Mouse (Mus musculus): ENCODE data around the gene Tm4sf20. TPM values are rescaled to one million over a fixed set of nuclear protein-coding genes. Genes with fewer than 3 reads are reported as not detected.

Tm4sf20 gene
- polyA plus RNA-seq, 2 experiments = not detected

DNA sequence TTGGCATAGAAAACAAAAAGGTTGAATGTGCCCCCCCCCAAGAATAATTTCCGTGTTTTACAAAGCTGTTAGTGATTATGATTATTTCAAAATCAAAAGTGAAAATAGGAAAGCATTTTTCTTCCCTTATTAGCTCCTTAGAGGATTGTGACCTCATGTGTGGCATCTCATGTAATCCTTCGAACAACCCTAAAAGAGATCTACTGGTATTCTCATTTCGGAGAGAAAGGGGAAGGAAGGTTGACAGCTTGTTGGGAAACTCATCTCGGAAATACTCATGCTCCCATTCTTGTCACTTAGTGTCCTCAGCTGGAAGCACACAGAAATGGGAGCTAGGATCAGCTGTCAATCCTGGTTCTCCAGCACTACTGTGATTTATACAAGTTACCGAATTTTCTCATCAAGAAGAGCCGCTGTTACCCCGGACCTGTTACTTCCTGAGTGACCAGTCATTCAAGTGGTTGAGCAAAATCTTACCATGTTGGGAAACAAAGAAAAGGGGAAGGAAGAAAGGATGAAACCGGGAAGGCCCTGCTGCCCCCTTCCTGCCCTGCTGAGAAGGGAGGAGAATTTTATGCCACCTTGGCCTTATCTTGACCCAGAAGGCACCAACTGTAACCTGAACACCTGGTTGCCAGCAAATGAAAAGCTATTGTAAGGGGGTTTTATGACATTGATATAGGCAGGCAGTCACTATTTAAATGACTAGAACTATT lies 6.6 kb downstream of the Tm4sf20 start:
- 56% methylated on average over 8 of the region's 8 CpGs for WGBS (ENCODE audit: insufficient replicate concordance)
- no peak for DNase-seq (ENCODE audit: low read depth in 3 of 3, low spot score in 3 of 3)
- H3K4me2 ChIP-seq (ENCODE audit: low read depth) = no peak overlapping the region

DNA sequence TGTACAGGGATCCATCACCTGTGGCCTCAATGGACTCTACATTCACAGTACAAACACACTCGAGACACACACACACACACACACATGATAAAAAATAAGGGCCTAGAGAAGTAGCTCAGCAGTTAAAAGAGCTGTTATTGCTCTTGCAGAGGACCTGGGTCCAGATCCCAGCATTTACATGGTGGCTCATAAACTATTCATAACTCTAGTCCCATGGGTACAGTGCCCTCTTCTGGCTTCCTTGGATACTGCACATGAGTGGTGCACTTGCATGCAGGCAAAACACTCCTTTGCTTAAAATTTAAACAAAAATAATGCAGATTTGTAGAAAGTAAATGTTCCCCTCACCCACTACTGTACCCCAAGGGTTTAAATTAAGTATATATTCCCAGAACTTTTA lies 8.7 kb downstream of the Tm4sf20 start:
- ATAC-seq (ENCODE audit: insufficient read depth) (no peak), DNase-seq (ENCODE audit: low read depth in 3 of 3, low spot score in 3 of 3) (peak in 1 of 3 experiments; percentile 19)
- H3K27ac ChIP-seq = no peak overlapping the region
- H3K9me3 ChIP-seq (ENCODE audit: control insufficient read depth, low read length) = no peaks in the 10 kb centered on the region
- H3K4me2 ChIP-seq (ENCODE audit: low read depth) = no peak overlapping the region
- TF ChIP-seq EP300 (IDR thresholded peaks at IDR 0.05; ENCODE audit: low read depth) (no peak), CTCF (IDR thresholded peaks at IDR 0.05; ENCODE audit: low read depth) (peak; percentile 72)
- H3K27me3 ChIP-seq (ENCODE audit: control insufficient read depth, insufficient read depth, low read length) = no peaks in the 10 kb centered on the region
- H3K9ac ChIP-seq (replicated peaks) = no peak overlapping the region
- no peaks in the 10 kb centered on the region for H3K4me1 ChIP-seq (replicated peaks; ENCODE audit: control insufficient read depth in 2 of 2, insufficient read depth in 2 of 2, low read length in 1 of 2)
- H3K4me3 ChIP-seq (ENCODE audit: insufficient read depth in 1 of 2, low read depth in 2 of 2, low read length in 2 of 2) = no peak overlapping the region
- H3K36me3 ChIP-seq (replicated peaks; ENCODE audit: control insufficient read depth, insufficient read depth, low read depth) = peaks cover 9% of the 10 kb centered on the region
- WGBS (ENCODE audit: insufficient replicate concordance) = 76% methylated on average over 1 of the region's 1 CpGs

More for the DNA sequence above, 6.6 kb downstream of the Tm4sf20 start:
- no peak overlapping the region for H3K9ac ChIP-seq (replicated peaks)
- no peak overlapping the region for H3K27ac ChIP-seq
- H3K36me3 ChIP-seq (replicated peaks; ENCODE audit: control insufficient read depth, insufficient read depth, low read depth) = no peaks in the 10 kb centered on the region; the same call in 1 of the 2 replicates
- no peaks in the 10 kb centered on the region for H3K27me3 ChIP-seq (ENCODE audit: control insufficient read depth, insufficient read depth, low read length)
- H3K4me1 ChIP-seq (replicated peaks; ENCODE audit: control insufficient read depth in 2 of 2, insufficient read depth in 2 of 2, low read length in 1 of 2) = no peaks in the 10 kb centered on the region
- ATAC-seq (ENCODE audit: insufficient read depth) = no peak
- no peak for TF ChIP-seq CTCF (IDR thresholded peaks at IDR 0.05; ENCODE audit: low read depth)
- no peak for TF ChIP-seq EP300 (IDR thresholded peaks at IDR 0.05; ENCODE audit: low read depth)
- no peaks in the 10 kb centered on the region for H3K9me3 ChIP-seq (ENCODE audit: control insufficient read depth, low read length)
- no peak overlapping the region for H3K4me3 ChIP-seq (ENCODE audit: insufficient read depth in 1 of 2, low read depth in 2 of 2, low read length in 2 of 2)

DNA sequence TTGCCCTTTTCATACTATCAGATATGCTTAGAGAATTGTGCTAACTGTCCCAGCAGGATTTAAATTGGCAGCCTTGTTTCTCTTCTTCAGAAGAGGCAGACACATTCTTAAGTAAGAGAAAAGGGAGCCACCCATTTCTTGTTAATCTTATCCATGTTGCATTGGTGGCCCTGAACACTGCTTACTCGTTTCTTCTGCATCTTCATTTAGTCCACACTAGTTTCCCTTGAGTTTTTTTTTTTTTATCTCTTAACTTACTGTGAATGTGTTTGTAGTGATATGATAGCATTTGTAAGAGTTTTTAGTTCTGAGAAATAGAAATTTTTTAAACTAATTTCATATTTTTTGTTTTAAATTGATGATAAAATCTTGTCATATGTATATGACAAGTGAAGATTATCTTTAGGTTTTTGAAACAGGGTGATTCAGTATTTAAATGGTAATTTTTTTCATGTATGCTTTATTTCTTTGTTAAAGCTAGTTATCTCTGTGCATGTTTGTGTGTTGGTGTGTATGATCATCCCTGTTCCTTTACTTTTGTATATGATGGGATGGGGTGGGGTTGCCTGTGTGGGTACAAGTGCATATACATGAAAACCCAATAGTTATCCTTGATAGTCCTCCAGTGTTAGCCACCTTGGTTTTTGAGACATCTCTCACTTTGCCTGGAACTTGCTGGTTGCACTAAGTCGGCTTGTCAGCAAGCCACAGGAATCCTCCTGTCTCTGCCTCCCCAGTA lies 20.4 kb downstream of the Tm4sf20 start:
- Histone ChIP-seq H3K9me3 (ENCODE audit: control insufficient read depth, low read length) (no peaks in the 10 kb centered on the region), H3K27ac (no peak overlapping the region), H3K9ac (replicated peaks) (no peak overlapping the region), H3K27me3 (ENCODE audit: control insufficient read depth, insufficient read depth, low read length) (no peaks in the 10 kb centered on the region), H3K4me1 (replicated peaks; ENCODE audit: control insufficient read depth in 2 of 2, insufficient read depth in 2 of 2, low read length in 1 of 2) (peaks cover 0 to 6% of the 10 kb centered on the region in 2 experiments; a peak in 3 of 4 replicates), H3K36me3 (replicated peaks; ENCODE audit: control insufficient read depth, insufficient read depth, low read depth) (peaks cover 6% of the 10 kb centered on the region), H3K4me3 (ENCODE audit: insufficient read depth in 1 of 2, low read depth in 2 of 2, low read length in 2 of 2) (no peak overlapping the region), H3K4me2 (ENCODE audit: low read depth) (no peak overlapping the region)
- WGBS (ENCODE audit: insufficient replicate concordance) = 41% methylated on average over 2 of the region's 2 CpGs
- DNase-seq (ENCODE audit: low read depth in 3 of 3, low spot score in 3 of 3) (peak in 1 of 3 experiments; percentile 36), ATAC-seq (ENCODE audit: insufficient read depth) (peak; percentile 66; the same call in 1 of the 2 replicates)
- TF ChIP-seq EP300 (IDR thresholded peaks at IDR 0.05; ENCODE audit: low read depth) (0 out of 2 replicates have a peak, but pooled peaks have one; percentile 33), CTCF (IDR thresholded peaks at IDR 0.05; ENCODE audit: low read depth) (no peak)

DNA sequence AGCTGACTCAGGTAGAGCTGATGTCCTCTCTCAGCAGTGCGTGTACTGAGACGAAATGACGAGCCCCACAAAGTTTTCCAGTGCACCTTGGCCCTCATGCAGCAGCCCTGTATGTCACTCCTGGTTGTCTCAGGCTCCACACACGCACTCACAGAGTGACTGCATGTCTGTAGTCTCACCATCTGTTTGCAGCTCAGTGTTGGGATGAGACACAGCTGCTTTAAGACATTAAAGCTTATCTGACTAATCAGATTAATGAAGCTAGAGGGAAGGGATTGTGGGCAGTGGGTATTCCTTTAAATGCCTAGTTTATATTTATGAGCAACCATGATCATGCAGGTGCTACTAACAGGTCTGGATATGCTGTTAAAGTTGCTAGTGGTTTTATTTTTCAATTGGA lies 21.9 kb downstream of the Tm4sf20 start:
- no peak overlapping the region for H3K4me3 ChIP-seq (ENCODE audit: insufficient read depth in 1 of 2, low read depth in 2 of 2, low read length in 2 of 2)
- peaks cover 0 to 6% of the 10 kb centered on the region in 2 experiments; a peak in 3 of 4 replicates for H3K4me1 ChIP-seq (replicated peaks; ENCODE audit: control insufficient read depth in 2 of 2, insufficient read depth in 2 of 2, low read length in 1 of 2)
- no peak overlapping the region for H3K9ac ChIP-seq (replicated peaks)
- no peak for ATAC-seq (ENCODE audit: insufficient read depth)
- no peak overlapping the region for H3K4me2 ChIP-seq (ENCODE audit: low read depth)
- H3K36me3 ChIP-seq (replicated peaks; ENCODE audit: control insufficient read depth, insufficient read depth, low read depth) = peaks cover 15% of the 10 kb centered on the region
- H3K9me3 ChIP-seq (ENCODE audit: control insufficient read depth, low read length) = no peaks in the 10 kb centered on the region
- H3K27ac ChIP-seq = no peak overlapping the region
- DNase-seq (ENCODE audit: low read depth in 3 of 3, low spot score in 3 of 3) = no peak
- WGBS (ENCODE audit: insufficient replicate concordance) = 75% methylated on average over 4 of the region's 4 CpGs
- no peaks in the 10 kb centered on the region for H3K27me3 ChIP-seq (ENCODE audit: control insufficient read depth, insufficient read depth, low read length)
- TF ChIP-seq CTCF (IDR thresholded peaks at IDR 0.05; ENCODE audit: low read depth) (no peak), EP300 (IDR thresholded peaks at IDR 0.05; ENCODE audit: low read depth) (no peak)

DNA sequence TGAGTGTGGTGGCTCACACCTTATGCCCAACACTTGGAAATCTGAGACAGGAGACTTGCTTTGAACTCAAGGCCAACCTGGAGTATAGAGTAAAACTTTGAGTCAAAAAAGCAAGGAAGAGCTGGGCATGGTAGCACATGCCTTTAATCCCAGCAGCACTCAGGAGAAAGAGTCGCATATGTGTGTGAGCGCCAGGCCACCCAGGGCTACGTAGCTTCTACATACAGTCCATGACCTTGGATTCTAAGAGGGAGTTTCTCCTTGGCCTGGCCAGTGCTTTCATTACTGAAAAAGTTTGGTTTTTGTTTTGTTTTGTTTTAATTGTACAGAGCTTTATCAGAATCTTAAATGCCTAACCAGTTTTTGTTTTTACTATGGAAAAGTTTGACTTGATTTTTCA lies 24.3 kb downstream of the Tm4sf20 start:
- H3K27ac ChIP-seq = no peak overlapping the region
- H3K9ac ChIP-seq (replicated peaks) = no peak overlapping the region
- ATAC-seq (ENCODE audit: insufficient read depth) (no peak), DNase-seq (ENCODE audit: low read depth in 3 of 3, low spot score in 3 of 3) (no peak)
- WGBS (ENCODE audit: insufficient replicate concordance) = 94% methylated on average over 3 of the region's 3 CpGs
- no peak for TF ChIP-seq CTCF (IDR thresholded peaks at IDR 0.05; ENCODE audit: low read depth)
- TF ChIP-seq EP300 (IDR thresholded peaks at IDR 0.05; ENCODE audit: low read depth) = no peak
- no peak overlapping the region for H3K4me3 ChIP-seq (ENCODE audit: insufficient read depth in 1 of 2, low read depth in 2 of 2, low read length in 2 of 2)
- peaks cover 26% of the 10 kb centered on the region for H3K36me3 ChIP-seq (replicated peaks; ENCODE audit: control insufficient read depth, insufficient read depth, low read depth)
- H3K9me3 ChIP-seq (ENCODE audit: control insufficient read depth, low read length) = no peaks in the 10 kb centered on the region
- H3K4me2 ChIP-seq (ENCODE audit: low read depth) = no peak overlapping the region
- H3K27me3 ChIP-seq (ENCODE audit: control insufficient read depth, insufficient read depth, low read length) = no peaks in the 10 kb centered on the region
- peaks cover 0 to 6% of the 10 kb centered on the region in 2 experiments; a peak in 3 of 4 replicates for H3K4me1 ChIP-seq (replicated peaks; ENCODE audit: control insufficient read depth in 2 of 2, insufficient read depth in 2 of 2, low read length in 1 of 2)
